Mouse (Mus musculus) frontal cortex, adult (tissue): Measurements from ENCODE around the gene Vps9d1.
A peak's percentile ranks its signal among the peaks of the same experiment; 100 is the strongest.
"Not testable (repeated sequence)": the region's sequence is repeated elsewhere in the genome, so short reads cannot be mapped to it uniquely, and the experiment has no call there.

Experiments used
- ATAC-seq: cut with Nextera tagmentation; 2 replicates; pipeline ENCODE4 v1.9.2; 2017; ENCODE audit warnings: mild to moderate bottlenecking, moderate library complexity, mixed read lengths; ENCODE audit not compliant: low TSS enrichment

The Vps9d1 gene

DNA sequence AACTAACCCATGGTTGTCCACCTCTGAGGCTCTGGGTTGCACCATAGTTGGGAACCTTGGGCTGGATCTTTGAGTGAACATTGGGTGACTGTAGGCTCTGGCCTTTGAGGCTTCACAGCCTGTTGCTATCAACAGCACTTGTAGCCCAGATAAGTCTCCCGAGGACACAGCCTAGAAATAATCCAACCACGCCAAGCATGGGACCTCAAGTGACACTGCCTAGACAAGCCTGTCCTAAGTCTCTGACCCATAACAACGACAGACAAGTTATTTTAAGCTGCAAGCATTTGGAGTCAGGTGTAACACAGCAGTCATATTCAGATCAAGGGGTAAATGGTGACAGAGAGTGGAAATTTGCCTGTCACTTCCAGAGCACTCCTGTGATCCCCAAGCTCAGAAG, 38.7 kb downstream of the Vps9d1 start:
- no peak for ATAC-seq

GRCm38 (mm10) chr8:123213118-123213772, 40.9 kb downstream of the Vps9d1 start:
- ATAC-seq: no peak

GRCm38 (mm10) chr8:123212321-123213117, 41.6 kb downstream of the Vps9d1 start, which contains the start of the genes Chmp1a and Spata33:
Gene Chmp1a (minus strand): TSS chr8:123212763.
Gene Spata33 (plus strand): TSS chr8:123212832.
- peak; percentile 95 for ATAC-seq

- no peak for ATAC-seq
These were observed 42.3 kb downstream of the Vps9d1 start for GRCm38 (mm10) chr8:123211876-123212275.

- ATAC-seq: no peak; the same call in 1 of the 2 replicates
These were observed 50.6 kb downstream of the Vps9d1 start for GRCm38 (mm10) chr8:123203571-123203970.

DNA sequence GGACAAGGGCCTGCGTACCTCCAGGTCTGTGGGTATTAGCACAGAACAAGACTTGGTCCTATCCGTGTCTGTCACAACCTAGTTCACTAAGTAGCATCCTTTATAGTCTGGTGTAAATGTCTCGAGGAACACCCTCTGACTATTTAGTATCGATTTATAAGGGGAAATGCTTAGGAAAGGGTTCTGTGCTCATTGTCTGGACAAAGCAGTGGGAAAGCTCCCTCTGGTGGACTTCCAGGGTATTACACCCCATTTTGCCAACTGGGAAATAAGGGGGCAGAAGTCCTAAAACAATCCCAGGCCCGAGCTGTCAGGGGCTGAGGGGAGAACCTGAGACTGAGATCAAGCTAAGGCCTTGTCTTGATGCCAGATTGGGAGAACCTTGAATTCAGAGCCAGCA, 51.9 kb downstream of the Vps9d1 start:
- ATAC-seq: peak; percentile 28; the same call in 1 of the 2 replicates

DNA sequence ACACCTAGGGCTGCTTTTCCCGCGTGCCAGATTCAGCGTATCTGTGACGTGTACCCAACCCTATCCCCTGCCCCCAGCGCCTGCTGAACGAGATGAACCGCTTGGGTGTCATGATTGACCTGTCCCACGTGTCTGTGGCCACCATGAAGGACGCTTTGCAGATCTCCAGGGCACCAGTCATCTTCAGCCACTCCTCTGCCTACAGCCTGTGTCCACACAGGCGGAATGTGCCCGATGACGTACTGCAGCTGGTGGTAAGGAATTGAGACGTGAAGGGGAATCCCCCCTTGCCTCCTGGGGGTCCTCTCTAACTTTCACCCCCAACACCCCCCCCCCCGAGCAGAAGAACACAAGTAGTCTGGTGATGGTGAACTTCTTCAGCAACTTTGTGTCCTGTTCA, 54.3 kb downstream of the Vps9d1 start:
- no peak for ATAC-seq

- ATAC-seq: not testable (repeated sequence)
These were observed 57.1 kb downstream of the Vps9d1 start for GRCm38 (mm10) chr8:123197016-123197415.

GRCm38 (mm10) chr8:123193771-123194170, 60.4 kb downstream of the Vps9d1 start:
- ATAC-seq: no peak
